Mouse (Mus musculus) erythroblast, embryonic 14.5 days (primary cell): ENCODE data around the gene Preb.

Experiments used
- GATA1 ChIP-seq: IDR thresholded peaks from 2 replicates; pipeline ENCODE4 v1.6.1; 2012; ENCODE audit warnings: low read length, inconsistent platforms, mixed read lengths
- TAL1 ChIP-seq: IDR thresholded peaks from 3 replicates; pipeline ENCODE4 v1.6.1; 2012; ENCODE audit warnings: low read length, inconsistent platforms, mixed read lengths

GRCm38 (mm10) chr5:30907413-30908059, 52.6 kb downstream of the Preb start, which contains the start of gene Ost4:
- TF ChIP-seq GATA1 (no peak), TAL1 (no peak)
